Mouse (Mus musculus): ENCODE measurements around the gene Rab42. TPM values are rescaled to one million over a fixed set of nuclear protein-coding genes. Genes with fewer than 3 reads are reported as not detected.
"Not testable (repeated sequence)": the region's sequence is repeated elsewhere in the genome, so short reads cannot be mapped to it uniquely, and the experiment has no call there.

Gene Rab42
- polyA plus RNA-seq, 1 experiment from 2014 or later, result 1.4 TPM

DNA sequence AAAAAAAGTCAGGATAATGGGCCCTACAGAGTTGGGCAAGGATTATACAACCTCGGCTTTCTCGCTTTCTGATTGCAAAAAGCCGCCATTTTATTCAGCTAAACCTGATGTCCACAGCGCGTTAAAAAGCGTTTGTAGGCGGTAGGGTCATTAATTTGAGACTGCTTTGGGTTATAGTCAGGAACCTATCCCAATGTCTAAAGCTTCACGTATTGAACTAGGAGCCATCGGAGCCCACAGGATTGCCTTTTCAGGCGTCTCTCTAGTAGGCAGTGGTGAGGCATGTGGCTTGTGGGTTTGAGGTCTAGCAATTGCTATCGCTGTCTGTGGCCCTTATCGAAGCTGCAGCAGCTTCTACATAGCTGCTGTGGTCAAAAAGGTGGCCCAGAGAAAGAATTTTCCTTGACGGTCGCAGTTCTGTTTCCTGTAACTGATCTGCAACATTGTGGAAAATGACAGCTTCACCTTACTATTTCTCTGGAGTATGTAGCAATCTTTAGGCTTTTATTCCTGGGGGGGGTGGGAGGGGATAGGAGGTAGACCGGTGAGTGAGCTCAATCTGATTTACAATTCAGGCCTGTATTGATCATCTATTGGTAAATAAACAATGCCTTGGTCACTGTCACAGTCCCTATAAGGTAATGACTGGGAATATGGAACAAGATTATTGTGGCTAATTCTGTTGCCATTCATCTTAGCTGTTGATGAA lies 6.1 kb upstream of the Rab42 start:
- Histone ChIP-seq H3K27me3 (ENCODE audit: low read depth, poor library complexity, severe bottlenecking) (no peaks in the 10 kb centered on the region), H3K4me3 (peak overlapping the region; percentile 91), H3K36me3 (peaks cover 52% of the 10 kb centered on the region), H3K9me3 (replicated peaks) (no peaks in the 10 kb centered on the region), H3K27ac (peak overlapping the region; percentile 95), H3K4me1 (peaks cover 9% of the 10 kb centered on the region)
- 1% methylated on average over 15 of the region's 15 CpGs for WGBS
- no peak for DNase-seq (ENCODE audit: low spot score)

GRCm38 (mm10) chr4:132308437-132309139 lies 5.4 kb upstream of the Rab42 start:
- Histone ChIP-seq H3K27ac (peak overlapping the region; percentile 95), H3K36me3 (peaks cover 45% of the 10 kb centered on the region), H3K27me3 (ENCODE audit: low read depth, poor library complexity, severe bottlenecking) (no peaks in the 10 kb centered on the region), H3K4me1 (peaks cover 9% of the 10 kb centered on the region), H3K4me3 (peak overlapping the region; percentile 91), H3K9me3 (replicated peaks) (no peaks in the 10 kb centered on the region)
- peak; percentile 85 for DNase-seq (ENCODE audit: low spot score)
- 1% methylated on average over 41 of the region's 41 CpGs for WGBS

GRCm38 (mm10) chr4:132306004-132306403 lies 2.8 kb upstream of the Rab42 start:
- 79% methylated on average over 6 of the region's 6 CpGs for WGBS
- no peak for DNase-seq (ENCODE audit: low spot score)
- no peak overlapping the region for H3K4me3 ChIP-seq

DNA sequence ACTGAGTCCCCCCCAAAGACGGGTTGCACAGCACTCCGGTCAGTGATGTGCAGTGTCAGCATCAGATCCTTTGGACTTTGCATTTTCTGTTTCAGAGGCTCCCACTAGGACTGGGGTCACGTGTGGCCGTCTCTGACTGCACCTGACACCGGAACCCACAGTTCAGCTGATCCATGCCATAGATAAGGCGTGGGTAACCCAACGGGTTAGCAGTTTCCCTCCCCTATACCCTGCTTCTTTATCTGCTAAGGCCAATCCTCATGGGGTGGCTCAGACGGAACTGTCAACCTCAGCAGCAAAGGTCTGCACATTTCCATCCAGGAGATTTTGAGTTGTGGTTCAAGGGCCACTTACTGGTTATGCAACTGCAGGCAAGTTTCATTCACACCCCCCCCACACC lies 2.1 kb upstream of the Rab42 start:
- Histone ChIP-seq H3K27ac (no peak overlapping the region), H3K4me1 (peaks cover 24% of the 10 kb centered on the region), H3K9me3 (replicated peaks) (no peaks in the 10 kb centered on the region), H3K4me3 (no peak overlapping the region), H3K27me3 (ENCODE audit: low read depth, poor library complexity, severe bottlenecking) (no peaks in the 10 kb centered on the region), H3K36me3 (peaks cover 13% of the 10 kb centered on the region)
- no peak for DNase-seq (ENCODE audit: low spot score)
- 90% methylated on average over 8 of the region's 8 CpGs for WGBS

More at GRCm38 (mm10) chr4:132306004-132306403, 2.8 kb upstream of the Rab42 start:
- H3K27ac ChIP-seq, result no peak overlapping the region
- H3K27me3 ChIP-seq (ENCODE audit: low read depth, poor library complexity, severe bottlenecking), result no peaks in the 10 kb centered on the region
- no peaks in the 10 kb centered on the region for H3K9me3 ChIP-seq (replicated peaks)
- H3K4me1 ChIP-seq, result peaks cover 24% of the 10 kb centered on the region
- H3K36me3 ChIP-seq, result peaks cover 20% of the 10 kb centered on the region

GRCm38 (mm10) chr4:132303484-132303883 lies 299 bp upstream of the Rab42 start:
- H3K27me3 ChIP-seq (ENCODE audit: low read depth, poor library complexity, severe bottlenecking); H3K9me3 ChIP-seq (replicated peaks); H3K36me3 ChIP-seq; DNase-seq (ENCODE audit: low spot score): not testable (repeated sequence)
- WGBS, result 43% methylated on average over 6 of the region's 6 CpGs
- Histone ChIP-seq H3K4me3 (peak overlapping the region; percentile 54), H3K27ac (peak overlapping the region; percentile 38; the same call in 1 of the 2 replicates), H3K4me1 (peaks cover 14% of the 10 kb centered on the region)

GRCm38 (mm10) chr4:132301965-132302938 lies 933 bp downstream of the Rab42 start:
- WGBS, result 64% methylated on average over 16 of the region's 16 CpGs
- H3K4me1 ChIP-seq, result peaks cover 14% of the 10 kb centered on the region
- no peaks in the 10 kb centered on the region for H3K36me3 ChIP-seq
- H3K27ac ChIP-seq, result peak overlapping the region; percentile 38
- no peaks in the 10 kb centered on the region for H3K9me3 ChIP-seq (replicated peaks)
- DNase-seq (ENCODE audit: low spot score), result no peak
- peak overlapping the region; percentile 54 for H3K4me3 ChIP-seq
- H3K27me3 ChIP-seq (ENCODE audit: low read depth, poor library complexity, severe bottlenecking), result no peaks in the 10 kb centered on the region

DNA sequence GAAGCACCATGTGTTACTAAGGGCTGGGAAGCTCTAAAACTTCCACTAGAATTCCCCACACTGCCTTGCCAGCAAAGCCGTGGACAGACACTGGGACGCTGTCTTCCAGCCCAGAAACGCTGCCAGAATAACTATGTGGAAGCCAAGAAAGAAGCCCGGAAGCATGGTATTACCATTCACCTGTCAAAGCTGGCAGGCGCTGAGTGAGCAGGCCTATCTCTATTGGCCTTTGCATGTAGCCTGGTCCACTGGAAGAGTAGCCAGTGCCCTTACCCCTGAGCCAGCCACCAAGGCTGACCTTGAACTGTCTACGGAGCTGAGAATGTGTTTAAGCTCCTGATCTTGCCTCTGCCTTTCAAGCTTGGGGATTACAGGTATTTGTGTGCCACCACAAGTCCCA lies 1.7 kb downstream of the Rab42 start:
- H3K27me3 ChIP-seq (ENCODE audit: low read depth, poor library complexity, severe bottlenecking), result no peaks in the 10 kb centered on the region
- peaks cover 14% of the 10 kb centered on the region for H3K4me1 ChIP-seq
- no peaks in the 10 kb centered on the region for H3K9me3 ChIP-seq (replicated peaks)
- DNase-seq (ENCODE audit: low spot score), result no peak
- H3K27ac ChIP-seq, result no peak overlapping the region
- H3K36me3 ChIP-seq, result no peaks in the 10 kb centered on the region
- WGBS, result 91% methylated on average over 6 of the region's 6 CpGs
- H3K4me3 ChIP-seq, result no peak overlapping the region

GRCm38 (mm10) chr4:132299849-132300248 lies 3.3 kb downstream of the Rab42 start:
- H3K9me3 ChIP-seq (replicated peaks), result no peaks in the 10 kb centered on the region
- H3K27me3 ChIP-seq (ENCODE audit: low read depth, poor library complexity, severe bottlenecking), result no peaks in the 10 kb centered on the region
- 97% methylated on average over 1 of the region's 1 CpGs for WGBS
- H3K27ac ChIP-seq, result no peak overlapping the region
- no peak for DNase-seq (ENCODE audit: low spot score)
- H3K36me3 ChIP-seq, result no peaks in the 10 kb centered on the region
- H3K4me1 ChIP-seq, result peaks cover 18% of the 10 kb centered on the region
- no peak overlapping the region for H3K4me3 ChIP-seq

GRCm38 (mm10) chr4:132295696-132296390 lies 7.3 kb downstream of the Rab42 start:
- DNase-seq (ENCODE audit: low spot score), result no peak
- peaks cover 37% of the 10 kb centered on the region for H3K36me3 ChIP-seq
- no peaks in the 10 kb centered on the region for H3K9me3 ChIP-seq (replicated peaks)
- H3K4me3 ChIP-seq, result no peak overlapping the region
- 47% methylated on average over 8 of the region's 8 CpGs for WGBS
- no peak overlapping the region for H3K27ac ChIP-seq
- H3K4me1 ChIP-seq, result 0 out of 2 replicates have a peak, but pooled peaks cover 4% of the 10 kb centered on the region
- H3K27me3 ChIP-seq (ENCODE audit: low read depth, poor library complexity, severe bottlenecking), result no peaks in the 10 kb centered on the region

- no peak overlapping the region for H3K27ac ChIP-seq
- H3K4me3 ChIP-seq, result no peak overlapping the region
- DNase-seq (ENCODE audit: low spot score), result no peak
- H3K9me3 ChIP-seq (replicated peaks), result no peaks in the 10 kb centered on the region
- H3K36me3 ChIP-seq, result peaks cover 54% of the 10 kb centered on the region
- 84% methylated on average over 7 of the region's 7 CpGs for WGBS
- H3K27me3 ChIP-seq (ENCODE audit: low read depth, poor library complexity, severe bottlenecking), result no peaks in the 10 kb centered on the region
- 0 out of 2 replicates have a peak, but pooled peaks cover 4% of the 10 kb centered on the region for H3K4me1 ChIP-seq
Measured at GRCm38 (mm10) chr4:132293682-132294240, 9.4 kb downstream of the Rab42 start.

GRCm38 (mm10) chr4:132292988-132293387 lies 10.2 kb downstream of the Rab42 start:
- H3K36me3 ChIP-seq, result peaks cover 54% of the 10 kb centered on the region
- no peaks in the 10 kb centered on the region for H3K9me3 ChIP-seq (replicated peaks)
- H3K27ac ChIP-seq, result no peak overlapping the region
- H3K4me3 ChIP-seq, result no peak overlapping the region
- 47% methylated on average over 4 of the region's 4 CpGs for WGBS
- DNase-seq (ENCODE audit: low spot score), result no peak
- no peaks in the 10 kb centered on the region for H3K27me3 ChIP-seq (ENCODE audit: low read depth, poor library complexity, severe bottlenecking)
- H3K4me1 ChIP-seq, result 0 out of 2 replicates have a peak, but pooled peaks cover 4% of the 10 kb centered on the region
